Mouse (Mus musculus): ENCODE measurements at regions not wholly inside any gene's neighbourhood (a gene's known extent, or its start where the extent isn't known, plus 50 kb on each side); places are given as distances from the start of the nearest gene placed in this dataset.
A peak's percentile ranks its signal among the peaks of the same experiment; 100 is the strongest.

DNA sequence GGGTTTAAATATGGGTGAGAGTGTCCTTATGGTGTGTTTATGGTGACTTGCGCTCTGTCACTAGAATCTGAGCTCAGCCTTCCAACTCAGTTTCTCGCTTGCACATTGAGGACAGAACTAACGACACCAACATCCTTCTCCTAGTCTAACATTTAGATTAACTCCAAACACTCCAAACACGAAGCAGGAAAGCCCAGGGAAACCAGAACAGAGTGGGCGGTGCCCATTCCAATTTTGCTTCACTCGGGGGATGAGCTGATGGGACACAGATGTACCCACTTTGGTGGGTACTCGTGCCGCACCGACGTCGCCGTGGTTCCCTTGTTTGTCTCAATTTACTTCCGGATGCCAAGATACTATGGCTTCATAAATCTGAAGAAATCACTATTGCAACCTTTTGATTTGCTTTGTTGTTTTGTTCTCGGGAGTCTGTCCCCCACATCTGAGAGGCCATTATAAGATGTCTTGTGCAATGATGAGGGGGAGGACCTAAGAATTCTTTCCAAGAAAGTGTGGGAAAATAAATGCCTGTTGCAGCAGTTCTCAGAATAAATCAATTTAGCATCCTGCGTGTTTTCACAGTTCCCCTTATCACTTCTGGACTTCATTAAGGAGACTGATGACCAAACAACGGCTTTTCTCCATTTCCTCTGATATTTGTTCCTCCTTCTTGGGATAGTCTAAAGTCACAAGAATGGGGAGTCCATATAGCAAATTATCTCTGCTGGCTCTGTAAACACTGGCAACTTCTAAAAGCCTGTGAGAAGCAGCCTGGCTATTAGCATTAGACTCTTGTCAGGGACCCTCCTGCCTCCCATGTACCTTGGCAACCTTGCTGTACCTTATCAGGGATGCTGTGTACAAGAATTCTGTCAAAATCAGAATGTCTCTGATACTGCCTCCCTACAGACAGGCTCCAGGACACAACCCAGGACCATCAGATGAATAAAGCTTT is 96.2 kb upstream of the Klf9 start:
- peak; percentile 57 for DNase-seq

DNA sequence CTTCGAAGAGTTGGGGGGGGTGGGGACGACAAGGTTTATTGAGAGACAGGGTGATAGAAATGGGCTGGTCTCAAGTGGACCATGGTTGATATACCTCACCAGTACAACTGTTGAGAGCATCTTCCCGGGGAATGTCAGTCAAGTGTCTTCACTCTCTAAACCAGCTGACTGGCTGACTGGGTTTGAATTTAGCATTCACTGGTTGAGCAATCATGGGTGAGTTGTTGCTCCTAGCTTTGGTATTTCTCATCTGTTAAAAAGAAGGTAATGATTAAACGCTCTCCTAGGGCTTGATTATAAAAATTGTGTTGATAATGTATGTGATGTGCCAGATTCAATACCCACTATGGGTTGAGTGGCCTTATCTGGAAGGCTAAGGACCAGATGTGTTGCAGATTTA is 89.6 kb upstream of the Klf9 start:
- DNase-seq: no peak

DNA sequence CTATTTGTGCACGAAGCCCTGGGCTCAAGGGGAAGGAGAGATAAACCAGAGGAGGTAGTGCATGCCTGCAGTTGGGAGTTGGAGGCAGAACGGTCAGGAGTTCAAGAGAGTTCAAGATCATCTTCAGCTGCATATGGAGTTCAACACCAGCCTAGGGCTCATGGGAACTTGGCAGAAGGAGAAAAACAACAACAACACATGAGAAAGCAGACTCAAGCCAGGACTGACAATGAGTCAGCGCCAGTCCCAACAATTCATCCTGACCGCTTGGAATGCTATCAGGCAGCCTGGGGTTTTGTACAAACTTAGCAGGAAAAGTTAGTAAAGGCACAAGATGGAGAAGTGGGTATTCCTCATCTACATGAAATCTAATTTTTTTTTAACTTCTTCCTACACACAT is 86.6 kb upstream of the Klf9 start:
- DNase-seq: no peak

GRCm38 (mm10) chr19:23055916-23056805 is 84.9 kb upstream of the Klf9 start:
- DNase-seq: peak; percentile 13

DNA sequence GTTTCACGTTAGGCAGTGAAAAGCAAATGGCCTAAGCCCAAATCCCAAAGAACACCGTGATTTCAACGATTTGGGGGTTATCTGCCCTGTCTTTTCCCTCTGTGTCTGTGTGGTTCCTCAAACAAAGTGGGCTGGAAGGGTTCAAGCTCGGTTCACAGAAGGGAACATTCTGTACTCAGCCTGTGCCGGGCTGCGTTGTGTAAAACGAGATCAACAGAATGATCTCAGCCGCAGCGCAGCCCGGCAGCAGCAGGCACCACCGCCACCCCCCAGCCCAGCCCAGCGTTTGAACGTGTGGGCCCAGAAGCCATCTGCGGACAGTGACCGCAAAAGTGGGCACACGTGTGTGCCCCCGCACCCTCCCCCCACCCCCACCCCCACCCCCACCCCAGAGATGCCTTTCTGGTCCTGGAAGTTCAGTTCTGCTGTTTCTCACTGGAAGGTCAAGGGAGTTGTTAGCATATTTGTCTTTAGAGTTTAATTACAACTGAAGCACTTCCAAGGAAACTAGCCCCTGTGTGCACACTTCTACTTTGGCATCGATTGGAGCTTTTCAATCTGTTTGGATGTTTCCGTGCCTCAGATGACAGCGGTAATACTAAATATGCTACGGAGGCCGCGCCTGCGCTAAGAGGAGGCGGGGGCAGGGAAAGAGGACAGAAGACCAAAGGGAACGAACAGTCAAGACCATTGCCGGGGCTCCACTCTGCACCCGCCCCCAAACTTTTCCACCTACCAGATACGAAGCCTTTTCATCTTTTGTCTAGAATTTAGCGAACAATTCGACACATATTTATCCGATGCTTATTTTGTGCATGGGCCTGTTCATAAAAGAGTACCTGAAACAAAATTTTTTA is 83.9 kb upstream of the Klf9 start:
- peak; percentile 91 for DNase-seq

DNA sequence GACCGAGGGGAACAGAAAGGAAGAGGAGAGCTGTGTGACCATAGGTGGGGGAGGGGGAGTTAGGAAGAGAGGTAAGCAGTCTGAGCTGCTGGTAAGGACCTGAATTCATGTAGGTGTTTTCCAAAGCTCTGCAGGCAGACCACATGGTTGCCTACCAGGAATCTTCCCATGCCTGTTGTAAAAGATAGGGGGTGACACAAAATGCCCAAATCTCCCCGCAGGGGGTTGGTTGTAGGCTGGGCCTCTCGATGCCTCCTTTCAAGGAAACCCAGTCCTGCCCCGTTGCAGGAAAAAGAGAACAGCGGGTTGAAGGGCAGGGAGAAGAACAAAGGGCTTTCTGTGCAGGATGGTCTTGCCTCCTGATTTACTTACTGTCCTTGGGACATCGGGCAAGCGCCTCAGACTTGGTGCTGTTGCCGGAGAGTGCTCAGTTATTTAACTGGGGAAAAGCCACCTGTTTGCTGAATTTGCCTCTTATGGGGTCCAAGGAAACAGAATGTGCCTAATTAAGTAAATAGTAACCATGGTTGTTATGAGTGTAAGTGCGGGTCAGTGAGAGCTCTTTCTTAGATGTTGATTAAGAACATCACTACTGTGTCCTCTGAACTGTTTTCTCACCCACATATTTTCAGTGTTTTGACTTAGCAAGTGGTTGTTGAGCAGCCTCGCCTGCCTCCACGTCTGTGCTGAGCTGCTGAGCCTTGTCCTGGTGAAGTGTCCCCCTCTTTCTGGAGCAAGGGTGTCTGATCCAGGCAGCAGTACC is 83.1 kb upstream of the Klf9 start:
- DNase-seq: peak; percentile 37

DNA sequence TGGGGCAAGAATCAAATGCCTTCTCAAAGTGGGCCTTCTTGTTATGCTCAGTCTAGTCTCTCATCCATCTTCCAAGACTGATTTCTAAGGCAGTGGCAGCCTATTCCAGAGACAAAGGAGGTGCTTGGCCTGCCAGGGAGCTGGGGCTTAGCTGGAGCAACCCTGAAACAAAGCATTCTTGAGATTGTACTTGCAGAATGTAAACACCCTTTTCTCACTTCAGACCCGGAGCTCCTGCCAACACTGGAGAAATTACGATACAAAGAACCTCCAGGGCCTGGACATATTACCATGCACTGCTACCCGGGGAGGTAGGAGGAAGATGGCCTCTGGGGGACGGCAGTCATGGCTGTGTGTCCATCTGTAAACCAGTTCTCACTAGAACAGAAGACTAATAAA is 82.5 kb upstream of the Klf9 start:
- DNase-seq: no peak

DNA sequence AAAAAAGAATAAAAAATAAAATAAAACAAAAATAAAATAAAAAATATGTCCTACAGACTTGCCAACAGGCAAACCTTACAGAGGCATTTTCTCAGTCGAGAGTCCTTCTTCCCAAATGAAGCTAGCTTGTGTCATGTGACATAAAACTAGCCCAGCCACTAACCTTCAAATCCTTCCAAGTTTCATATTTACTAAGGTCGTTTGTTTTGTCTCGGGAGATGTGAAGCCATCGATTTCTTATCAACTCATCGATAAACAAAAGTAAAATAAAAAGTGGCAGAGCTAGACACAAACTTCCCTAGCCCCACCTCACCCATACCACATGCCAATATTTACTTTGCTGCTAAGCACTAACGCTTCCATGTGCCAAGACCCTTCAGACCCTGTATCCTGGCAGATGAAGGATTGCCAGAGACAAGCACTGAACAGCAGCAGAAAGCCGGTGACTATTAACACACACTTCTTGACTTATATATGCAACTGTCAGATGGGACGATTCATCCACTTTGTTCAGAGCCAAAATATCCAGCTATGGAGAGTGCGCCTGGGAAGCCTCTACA is 79.9 kb upstream of the Klf9 start:
- no peak for DNase-seq

- DNase-seq: no peak
These were observed 79.1 kb upstream of the Klf9 start for GRCm38 (mm10) chr19:23061906-23062305.

GRCm38 (mm10) chr19:23062851-23063250 is 78.2 kb upstream of the Klf9 start:
- DNase-seq: no peak

- no peak for DNase-seq
These were observed 75.5 kb upstream of the Klf9 start for GRCm38 (mm10) chr19:23065548-23065947.

DNA sequence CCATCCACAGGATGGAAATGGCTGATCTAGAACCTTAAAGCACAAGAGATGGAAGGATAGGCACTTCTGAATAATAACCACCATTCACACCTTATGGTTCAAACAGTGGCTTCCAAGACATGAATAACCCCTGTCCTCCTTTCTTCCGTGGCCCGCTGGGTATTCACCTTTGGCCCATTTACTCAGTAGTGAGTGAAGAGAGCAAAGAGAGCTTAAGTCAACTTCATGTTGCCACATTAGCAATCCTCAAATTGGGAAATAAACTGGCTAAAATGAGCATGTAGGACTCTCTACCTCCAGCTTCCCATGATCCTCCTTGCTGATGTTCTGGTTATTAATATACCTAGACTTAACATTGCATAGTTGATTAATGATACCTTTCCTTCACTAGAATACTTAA is 74.3 kb upstream of the Klf9 start:
- DNase-seq: no peak

GRCm38 (mm10) chr19:23068600-23068999 is 72.4 kb upstream of the Klf9 start:
- DNase-seq: no peak

GRCm38 (mm10) chr19:23069656-23070055 is 71.4 kb upstream of the Klf9 start:
- no peak for DNase-seq

DNA sequence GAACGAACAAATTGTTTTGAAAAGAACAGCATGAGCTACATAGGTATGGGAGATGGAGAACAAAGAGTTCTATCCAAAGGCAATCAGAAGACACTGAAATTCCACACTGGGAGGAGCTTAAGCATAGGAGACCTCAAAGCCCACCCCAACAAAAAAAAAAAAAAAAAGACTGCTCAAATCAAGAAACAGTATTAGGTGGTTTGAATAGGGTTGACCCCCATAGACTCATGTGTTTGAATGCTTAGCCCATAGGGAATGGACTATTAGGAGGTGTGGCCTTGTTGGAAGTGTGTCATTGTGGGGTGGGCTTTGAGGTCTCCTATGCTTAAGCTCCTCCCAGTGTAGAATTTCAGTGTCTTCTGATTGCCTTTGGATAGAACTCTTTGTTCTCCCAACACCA is 70.0 kb upstream of the Klf9 start:
- DNase-seq: no peak

- no peak for DNase-seq
These were observed 66.1 kb upstream of the Klf9 start for GRCm38 (mm10) chr19:23074602-23075570.

DNA sequence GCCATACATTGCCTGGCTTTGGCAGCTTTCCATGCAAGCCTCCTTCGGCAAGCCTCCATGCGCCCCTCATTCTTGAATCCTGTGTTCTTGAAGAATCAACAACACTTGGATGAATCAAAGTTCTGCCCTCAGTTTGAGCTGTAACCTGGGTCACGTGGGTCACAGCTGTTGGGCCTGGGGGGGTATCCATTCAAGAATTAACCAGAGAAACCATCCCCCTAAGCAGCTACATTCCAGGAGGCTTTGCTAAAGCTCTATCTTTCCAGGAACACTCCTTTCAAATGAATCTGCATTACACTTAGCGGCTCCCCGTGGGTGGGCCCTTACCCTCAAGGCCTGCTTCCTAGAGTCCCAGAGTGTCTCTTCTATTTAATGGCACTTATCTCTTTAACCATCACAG is 65.2 kb upstream of the Klf9 start:
- no peak for DNase-seq

- no peak for DNase-seq
These were observed 55.8 kb upstream of the Klf9 start for GRCm38 (mm10) chr19:23085173-23085660.

DNA sequence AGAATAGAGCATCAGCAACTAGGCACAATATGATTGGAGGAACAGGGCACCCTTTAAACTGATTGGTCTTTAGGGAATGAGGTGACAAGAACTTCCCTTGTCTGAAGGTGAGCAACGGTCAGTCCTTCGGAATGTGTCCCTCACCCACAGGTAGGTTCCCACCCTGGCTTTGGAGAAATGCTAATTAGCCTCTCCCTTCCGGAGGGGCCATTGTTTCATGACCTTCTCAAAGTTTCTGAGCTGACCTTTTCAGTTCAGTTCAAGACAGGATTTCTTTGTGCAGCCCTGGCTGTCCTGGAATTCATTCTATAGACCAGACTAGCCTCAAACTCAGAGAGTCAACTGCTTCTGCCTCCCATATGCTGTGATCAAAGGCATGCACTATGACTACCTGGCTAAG is 53.5 kb upstream of the Klf9 start:
- no peak for DNase-seq

- DNase-seq: no peak
These were observed 51.9 kb upstream of the Klf9 start for GRCm38 (mm10) chr19:23089081-23089480.
